Mouse (Mus musculus) midbrain, embryonic 14.5 days (tissue): Measurements from ENCODE around the gene Tcf7. TPM values are rescaled to one million over a fixed set of nuclear protein-coding genes. Genes with fewer than 3 reads are reported as not detected.

ENCODE experiments used
- ATAC-seq: fragments of 200-750 bp; cut with Nextera tagmentation; 2 replicates; pipeline ENCODE4 v1.8.0; 2017; ENCODE audit warnings: moderate number of reproducible peaks, moderate library complexity; ENCODE audit not compliant: low FRiP score, low TSS enrichment
- DNase-seq: peaks from one replicate; pipeline ENCODE4 v3.0.0-alpha.2; 2015
- H3K27ac ChIP-seq: fragments of 300-500 bp; sonication (generic); replicated peaks from 2 replicates; pipeline ENCODE4 v1.5.1; 2014; ENCODE audit warnings: mild to moderate bottlenecking, low read depth, low read length, moderate library complexity
- H3K27me3 ChIP-seq: fragments of 300-500 bp; sonication (generic); 2 replicates; pipeline ENCODE4 v1.6.1; 2014; ENCODE audit warnings: low read length, control low read depth, mixed read lengths; ENCODE audit not compliant: control insufficient read depth, insufficient read depth
- H3K36me3 ChIP-seq: fragments of 300-500 bp; sonication (generic); 2 replicates; pipeline ENCODE4 v1.6.1; 2014; ENCODE audit warnings: low read length, control low read depth; ENCODE audit not compliant: control insufficient read depth, insufficient read depth
- H3K4me1 ChIP-seq: fragments of 300-500 bp; sonication (generic); 2 replicates; pipeline ENCODE4 v1.6.1; 2014; ENCODE audit warnings: mild to moderate bottlenecking, antibody characterized with exemption, low read length, control low read depth; ENCODE audit not compliant: control insufficient read depth, insufficient read depth
- H3K4me2 ChIP-seq: fragments of 300-500 bp; sonication (generic); 2 replicates; pipeline ENCODE4 v1.6.1; 2014; ENCODE audit warnings: mild to moderate bottlenecking, low read length, moderate library complexity
- H3K4me3 ChIP-seq: fragments of 300-500 bp; sonication (generic); replicated peaks from 2 replicates; pipeline ENCODE4 v1.5.1; 2014; ENCODE audit warnings: low read depth, low read length
- H3K9ac ChIP-seq: fragments of 300-500 bp; sonication (generic); replicated peaks from 2 replicates; pipeline ENCODE4 v1.6.1; 2014; ENCODE audit warnings: mild to moderate bottlenecking, low read length, moderate library complexity
- H3K9me3 ChIP-seq: fragments of 300-500 bp; sonication (generic); 2 replicates; pipeline ENCODE4 v1.6.1; 2016; ENCODE audit warnings: low read length, control low read depth, mixed read lengths; ENCODE audit not compliant: control insufficient read depth
- whole genome bisulfite sequencing: fragments of 180-500 bp; shearing (Covaris S2); extraction: QIAGEN DNeasy Blood & Tissue Kit; methylation state at CpG from one replicate; pipeline ENCODE4 v1.1.7; 2014; 5-methylcytosine and 5-hydroxymethylcytosine counted together
- polyA plus RNA-seq: library from polyadenylated mRNA; unstranded; fragments of >200 nt; fragmentation: Nextera tagmentation; extraction: Ambion mirVana; gene quantifications from 2 replicates; pipeline ENCODE4 v1.2.1, GENCODE M21; 2014

Tcf7 gene
- polyA plus RNA-seq, result 2.8 and 5.8 TPM in 2 replicates

GRCm38 (mm10) chr11:52282774-52283595 lies at the start of gene Tcf7:
TSS of gene Tcf7 (minus strand) at chr11:52283014.
- Histone ChIP-seq H3K4me1 (peaks cover 25% of the 10 kb centered on the region), H3K4me3 (peak within 1 kb of the TSS; percentile 48), H3K4me2 (peak within 1 kb of the TSS; percentile 96), H3K27ac (no peak within 1 kb of the TSS), H3K9ac (peak within 1 kb of the TSS; percentile 46), H3K27me3 (peaks cover 50% of the 10 kb centered on the region), H3K36me3 (no peaks in the 10 kb centered on the region), H3K9me3 (no peaks in the 10 kb centered on the region)
- ATAC-seq (peak; percentile 46; the same call in 1 of the 2 replicates), DNase-seq (peak; percentile 79)
- under 1% methylated on average over 85 of the region's 97 CpGs for WGBS

- ATAC-seq, result no peak
- H3K4me2 ChIP-seq, result no peak overlapping the region
- no peaks in the 10 kb centered on the region for H3K4me1 ChIP-seq
- no peak for DNase-seq
- no peaks in the 10 kb centered on the region for H3K9me3 ChIP-seq
- H3K9ac ChIP-seq, result no peak overlapping the region
- H3K36me3 ChIP-seq, result no peaks in the 10 kb centered on the region
- H3K27me3 ChIP-seq, result no peaks in the 10 kb centered on the region
- no peak overlapping the region for H3K4me3 ChIP-seq
- no peak overlapping the region for H3K27ac ChIP-seq
- 62% methylated on average over 3 of the region's 3 CpGs for WGBS
Observed at GRCm38 (mm10) chr11:52327313-52327712, 44.5 kb upstream of the Tcf7 start.

- no peak overlapping the region for H3K4me3 ChIP-seq
- H3K36me3 ChIP-seq, result no peaks in the 10 kb centered on the region
- no peak overlapping the region for H3K4me2 ChIP-seq
- DNase-seq (no peak), ATAC-seq (no peak)
- H3K4me1 ChIP-seq, result no peaks in the 10 kb centered on the region
- 56% methylated on average over 23 of the region's 23 CpGs for WGBS
- H3K9ac ChIP-seq, result no peak overlapping the region
- no peaks in the 10 kb centered on the region for H3K9me3 ChIP-seq
- no peaks in the 10 kb centered on the region for H3K27me3 ChIP-seq
- H3K27ac ChIP-seq, result no peak overlapping the region
Observed at GRCm38 (mm10) chr11:52324442-52325367, 41.9 kb upstream of the Tcf7 start.

- Histone ChIP-seq H3K4me2 (no peak overlapping the region), H3K9me3 (no peaks in the 10 kb centered on the region), H3K9ac (no peak overlapping the region), H3K27ac (no peak overlapping the region), H3K27me3 (no peaks in the 10 kb centered on the region), H3K4me1 (no peaks in the 10 kb centered on the region), H3K36me3 (no peaks in the 10 kb centered on the region), H3K4me3 (no peak overlapping the region)
- WGBS, result 68% methylated on average over 3 of the region's 3 CpGs
- ATAC-seq, result no peak
- DNase-seq, result no peak
Observed at GRCm38 (mm10) chr11:52321540-52321939, 38.7 kb upstream of the Tcf7 start.

GRCm38 (mm10) chr11:52320529-52320928 lies 37.7 kb upstream of the Tcf7 start:
- ATAC-seq (no peak), DNase-seq (no peak)
- Histone ChIP-seq H3K9me3 (no peaks in the 10 kb centered on the region), H3K9ac (no peak overlapping the region), H3K27ac (no peak overlapping the region), H3K4me2 (no peak overlapping the region), H3K4me3 (no peak overlapping the region), H3K27me3 (no peaks in the 10 kb centered on the region), H3K4me1 (no peaks in the 10 kb centered on the region), H3K36me3 (no peaks in the 10 kb centered on the region)
- WGBS, result 86% methylated on average over 4 of the region's 4 CpGs

- Histone ChIP-seq H3K36me3 (no peaks in the 10 kb centered on the region), H3K4me3 (no peak overlapping the region), H3K9ac (no peak overlapping the region), H3K27me3 (no peaks in the 10 kb centered on the region), H3K4me1 (no peaks in the 10 kb centered on the region), H3K27ac (no peak overlapping the region), H3K4me2 (no peak overlapping the region), H3K9me3 (no peaks in the 10 kb centered on the region)
- DNase-seq (no peak), ATAC-seq (no peak)
- WGBS, result 81% methylated on average over 4 of the region's 4 CpGs
Observed at GRCm38 (mm10) chr11:52319664-52320063, 36.9 kb upstream of the Tcf7 start.

- Histone ChIP-seq H3K4me3 (no peak overlapping the region), H3K27me3 (0 out of 2 replicates have a peak, but pooled peaks cover 6% of the 10 kb centered on the region), H3K4me2 (no peak overlapping the region), H3K27ac (no peak overlapping the region), H3K4me1 (no peaks in the 10 kb centered on the region), H3K9ac (no peak overlapping the region), H3K36me3 (no peaks in the 10 kb centered on the region), H3K9me3 (no peaks in the 10 kb centered on the region)
- ATAC-seq (no peak), DNase-seq (no peak)
- WGBS, result 79% methylated on average over 13 of the region's 13 CpGs
Observed at GRCm38 (mm10) chr11:52318445-52318844, 35.6 kb upstream of the Tcf7 start.

GRCm38 (mm10) chr11:52314102-52314793 lies 31.4 kb upstream of the Tcf7 start:
- Histone ChIP-seq H3K9ac (no peak overlapping the region), H3K4me2 (peak overlapping the region; percentile 28; the same call in 1 of the 2 replicates)
- DNase-seq, result peak; percentile 65

More at GRCm38 (mm10) chr11:52314102-52314793, 31.4 kb upstream of the Tcf7 start:
- Histone ChIP-seq H3K4me3 (no peak overlapping the region), H3K27me3 (0 out of 2 replicates have a peak, but pooled peaks cover 6% of the 10 kb centered on the region), H3K27ac (no peak overlapping the region), H3K36me3 (no peaks in the 10 kb centered on the region), H3K4me1 (no peaks in the 10 kb centered on the region), H3K9me3 (no peaks in the 10 kb centered on the region)
- WGBS, result 21% methylated on average over 26 of the region's 26 CpGs
- ATAC-seq, result no peak
